Mouse (Mus musculus) activated CD4-positive, CD25-positive, alpha-beta regulatory T cell, adult 4 months (primary cell): ENCODE measurements around the gene Nf1. TPM values are rescaled to one million over a fixed set of nuclear protein-coding genes. Genes with fewer than 3 reads are reported as not detected.
A peak's percentile ranks its signal among the peaks of the same experiment; 100 is the strongest.

Experiments
- ATAC-seq: one replicate; pipeline ENCODE4 v1.8.0; 2017
- polyA plus RNA-seq, 2 experiments: library from polyadenylated mRNA; unstranded; fragments of 100-300 nt; shearing (Covaris generic); gene quantifications; one replicate each; pipeline ENCODE4 v1.2.1; 2017

Gene Nf1
- polyA plus RNA-seq, 2 experiments from 2014 or later: 1.2 to 1.6 TPM

DNA sequence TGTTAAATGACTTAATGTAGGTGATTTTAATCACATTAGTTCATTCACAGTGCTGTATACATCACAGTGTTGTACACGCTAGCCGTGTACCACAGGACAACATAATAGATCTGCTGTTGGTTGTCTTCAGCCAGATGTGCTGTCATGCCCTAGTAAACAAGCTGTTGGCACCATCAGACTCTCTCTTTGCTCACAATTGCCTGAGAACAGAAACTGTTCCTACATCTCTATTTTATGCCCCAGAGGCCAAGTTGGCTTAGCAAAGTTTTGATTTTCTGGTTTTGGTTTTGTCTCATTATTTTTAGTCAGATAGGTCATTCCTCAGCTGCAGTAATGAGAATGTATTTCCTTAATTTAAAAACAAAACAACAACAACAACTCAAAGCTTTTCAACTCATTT lies 190.2 kb downstream of the Nf1 start:
- no peak for ATAC-seq

DNA sequence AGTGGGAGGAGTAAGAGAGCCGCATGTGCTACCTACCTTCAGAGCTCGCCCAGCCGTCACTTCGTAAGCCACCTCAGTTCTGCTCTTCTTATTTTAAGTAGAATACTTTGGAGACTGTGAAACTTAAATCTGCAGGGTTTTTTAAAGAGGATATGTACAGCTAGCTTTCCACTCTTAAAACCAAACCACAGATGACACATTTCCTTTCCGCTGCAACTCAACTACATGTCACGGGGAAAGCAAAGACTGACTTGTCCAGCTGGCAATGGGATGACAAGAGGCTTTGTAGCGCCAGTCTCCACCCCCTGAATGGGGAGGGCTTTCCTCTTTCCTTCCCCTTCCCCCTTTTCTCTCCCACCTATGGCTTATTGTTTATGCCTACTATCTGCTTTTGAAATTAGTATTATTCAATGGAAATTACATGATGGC lies 190.9 kb downstream of the Nf1 start, which contains the start of the genes Evi2 and Evi2a:
Gene Evi2 (minus strand): TSS at position 257 of the 429 bp plus-strand sequence.
Gene Evi2a (minus strand): TSS at position 277 of the 429 bp plus-strand sequence.
- peak; percentile 81 for ATAC-seq

DNA sequence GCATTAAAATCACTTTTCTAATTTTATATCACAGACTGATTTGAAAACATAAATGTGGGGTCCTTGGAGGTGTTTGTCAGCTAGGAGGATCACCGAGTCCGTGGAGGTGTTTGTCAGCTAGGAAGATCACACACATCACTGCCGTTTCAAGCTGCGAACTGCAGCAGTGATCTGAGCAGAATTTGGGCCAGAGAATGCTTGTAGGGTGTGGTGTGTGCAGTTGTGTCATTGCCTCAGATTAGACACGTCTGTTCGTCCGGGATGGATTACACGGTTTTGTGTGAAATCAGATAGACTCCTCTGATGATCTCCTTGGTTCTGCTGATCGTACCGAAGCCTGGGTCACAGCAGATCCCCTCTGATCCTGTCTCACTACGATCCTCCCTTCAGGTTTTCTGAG lies 191.3 kb downstream of the Nf1 start:
- no peak for ATAC-seq

DNA sequence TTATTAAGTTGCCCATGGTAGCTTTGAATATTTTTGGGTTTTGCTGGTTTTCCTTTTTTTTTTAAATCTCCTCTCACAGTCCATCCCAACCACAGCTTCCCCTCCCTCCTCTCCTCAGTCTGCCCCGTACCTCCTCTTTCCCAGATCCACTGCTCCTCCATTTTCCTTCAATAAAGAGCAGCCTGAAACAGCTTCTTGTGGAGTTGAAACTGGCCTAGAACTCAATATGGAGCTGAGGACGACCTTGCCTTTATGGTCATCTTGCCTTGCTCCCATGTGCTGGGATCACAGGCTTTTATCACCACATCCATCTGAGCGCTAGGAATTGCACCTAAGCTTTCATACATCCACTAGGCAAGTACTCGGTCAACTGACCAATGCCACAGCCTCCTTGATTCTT lies 192.0 kb downstream of the Nf1 start:
- no peak for ATAC-seq

- ATAC-seq: no peak
Observed at GRCm38 (mm10) chr11:79533311-79533710, 193.8 kb downstream of the Nf1 start.

DNA sequence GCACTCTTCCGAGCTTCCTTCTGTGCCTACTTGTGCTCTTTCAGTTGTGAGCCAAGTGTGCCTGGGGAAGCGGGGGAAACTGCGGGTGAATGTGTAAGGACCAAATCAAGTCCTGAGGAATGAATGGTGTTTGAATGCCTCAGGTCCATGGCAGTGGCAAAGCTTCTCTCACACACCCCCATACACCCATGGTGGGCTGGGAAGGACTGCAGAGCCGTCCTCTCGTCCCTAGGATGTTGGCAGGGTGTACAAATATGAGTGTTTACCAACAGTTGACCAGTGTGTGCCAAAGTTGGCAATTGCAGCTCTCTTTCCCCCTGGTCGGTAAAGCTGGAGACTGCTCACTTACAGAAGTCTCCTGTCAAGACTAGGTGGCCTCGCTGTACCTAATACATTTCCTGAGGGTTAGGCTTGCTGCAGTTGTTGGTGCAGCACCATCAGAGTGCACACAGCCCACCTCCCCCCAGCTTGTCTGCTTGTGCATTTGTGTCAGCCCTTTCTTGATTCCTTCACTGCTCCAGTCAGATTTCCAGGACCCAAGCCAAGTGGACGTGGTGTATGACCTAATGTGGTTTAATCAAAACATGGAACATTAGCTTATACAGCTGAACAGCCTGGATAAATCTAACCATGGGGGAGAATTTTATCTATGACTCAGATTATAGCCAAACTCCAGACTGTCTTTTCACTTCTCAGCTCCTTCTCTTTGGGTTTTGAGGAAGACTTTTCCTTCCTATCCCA lies 194.6 kb downstream of the Nf1 start:
- ATAC-seq: no peak

DNA sequence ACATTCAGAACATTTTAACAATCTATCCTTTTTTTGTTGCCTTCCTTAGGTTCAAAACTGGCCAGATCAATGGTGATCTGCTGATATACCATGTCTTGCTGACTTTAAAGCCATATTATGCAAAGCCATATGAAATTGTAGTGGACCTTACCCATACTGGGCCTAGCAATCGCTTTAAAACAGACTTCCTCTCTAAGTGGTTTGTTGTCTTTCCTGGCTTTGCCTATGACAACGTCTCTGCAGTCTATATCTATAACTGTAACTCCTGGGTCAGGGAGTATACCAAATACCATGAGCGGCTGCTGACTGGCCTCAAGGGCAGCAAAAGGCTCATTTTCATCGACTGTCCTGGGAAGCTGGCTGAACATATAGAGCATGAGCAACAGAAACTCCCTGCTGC lies 196.1 kb downstream of the Nf1 start:
- ATAC-seq: no peak

GRCm38 (mm10) chr11:79536293-79536692 lies 196.8 kb downstream of the Nf1 start:
- no peak for ATAC-seq

DNA sequence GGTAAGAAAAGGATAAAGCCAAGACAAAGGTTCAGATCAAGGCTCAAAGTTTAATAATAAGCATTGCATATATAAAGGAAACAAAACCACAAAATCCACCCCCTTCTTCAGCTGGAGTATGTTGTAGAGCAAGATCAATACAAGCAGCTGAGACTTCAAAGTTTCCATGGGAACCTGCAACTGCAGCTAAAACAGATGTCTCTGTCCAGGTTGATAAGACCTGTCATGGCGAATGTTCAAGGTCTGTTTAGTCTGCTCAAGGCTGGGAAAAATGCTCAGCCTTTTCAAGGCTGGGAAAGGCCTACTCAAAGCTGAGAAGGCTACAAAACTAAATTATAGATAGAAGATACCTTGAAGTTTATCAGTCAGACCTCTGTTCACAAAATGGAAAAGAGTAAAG lies 213.1 kb downstream of the Nf1 start:
- no peak for ATAC-seq

- ATAC-seq: no peak
Observed at GRCm38 (mm10) chr11:79560536-79560935, 221.0 kb downstream of the Nf1 start.

DNA sequence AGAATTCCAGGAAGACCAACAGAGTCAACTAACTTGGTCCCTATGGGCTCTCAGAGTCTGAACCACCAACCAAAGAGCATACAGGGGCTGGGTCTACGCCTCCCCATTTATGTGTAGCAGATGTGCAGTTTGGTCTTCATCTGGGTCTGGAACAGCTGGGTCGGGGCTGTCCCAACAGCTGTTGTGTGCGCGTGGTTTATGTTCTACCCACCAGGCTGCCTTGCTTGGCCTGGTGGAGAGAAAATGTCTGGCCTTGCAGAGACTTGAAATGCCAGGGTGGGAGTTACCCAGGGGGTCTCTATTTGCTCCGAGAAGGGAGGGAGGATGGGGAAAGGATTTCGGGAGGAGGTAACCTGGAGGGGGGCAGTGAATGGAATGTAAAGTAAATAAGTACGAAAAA lies 224.0 kb downstream of the Nf1 start:
- ATAC-seq: no peak

- no peak for ATAC-seq
Observed at GRCm38 (mm10) chr11:79566947-79567346, 227.5 kb downstream of the Nf1 start.

- no peak for ATAC-seq
Observed at GRCm38 (mm10) chr11:79568197-79568911, 228.9 kb downstream of the Nf1 start.

- no peak for ATAC-seq
Observed at GRCm38 (mm10) chr11:79570319-79570718, 230.8 kb downstream of the Nf1 start.

GRCm38 (mm10) chr11:79573836-79574235 lies 234.3 kb downstream of the Nf1 start:
- no peak for ATAC-seq

DNA sequence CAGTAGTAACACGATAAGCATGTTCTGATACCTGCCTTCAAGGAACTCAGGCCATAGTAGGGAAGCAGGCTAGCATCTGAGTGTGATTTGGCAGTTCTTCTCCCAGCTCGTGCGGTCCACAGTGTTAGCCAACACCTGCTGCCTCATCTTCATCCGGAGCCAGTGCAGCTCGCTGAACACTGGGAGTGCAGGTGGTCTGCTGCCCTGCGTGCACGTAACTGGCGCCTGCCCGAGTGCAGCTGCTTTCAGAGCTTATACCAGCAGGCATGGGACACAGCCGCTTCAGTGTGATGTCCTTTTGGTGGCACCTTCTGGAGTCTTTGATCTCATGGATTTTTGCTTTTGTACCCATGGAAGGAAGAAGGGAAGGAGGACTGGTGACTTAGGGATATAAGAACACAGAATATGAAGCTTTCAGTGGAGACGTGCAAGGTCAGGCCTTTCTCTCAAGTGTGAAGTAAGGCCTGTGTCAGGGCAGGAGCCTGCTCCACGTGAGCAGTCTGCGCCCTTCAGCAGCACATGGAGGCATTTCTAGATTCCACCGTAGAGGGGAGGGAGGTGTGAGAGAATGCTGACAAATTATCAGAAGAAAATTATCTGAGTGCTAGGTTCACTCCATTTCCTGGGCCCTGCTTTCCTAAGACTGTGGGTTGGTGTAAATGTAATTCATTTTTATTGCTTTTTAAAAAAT lies 236.0 kb downstream of the Nf1 start:
- ATAC-seq: no peak

DNA sequence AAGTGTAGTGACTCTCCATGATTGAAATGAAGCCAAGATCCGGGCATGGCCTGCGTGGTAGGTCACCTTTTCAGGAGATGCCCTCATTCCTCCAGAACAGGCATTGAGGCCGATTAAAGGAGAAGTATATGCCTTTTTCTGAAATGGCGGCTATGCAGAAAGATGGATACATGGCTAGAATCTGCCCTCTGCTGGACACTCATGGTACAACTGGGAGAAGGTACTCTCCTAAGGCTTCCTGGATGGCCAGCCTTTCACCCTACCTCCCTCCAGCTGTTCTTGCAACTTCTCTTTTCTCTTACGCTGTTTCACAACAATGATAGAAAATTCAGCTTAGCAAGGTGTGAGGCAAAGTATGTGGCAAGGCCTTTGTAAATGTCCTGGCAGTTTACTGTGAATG lies 238.2 kb downstream of the Nf1 start:
- ATAC-seq: peak; percentile 61

DNA sequence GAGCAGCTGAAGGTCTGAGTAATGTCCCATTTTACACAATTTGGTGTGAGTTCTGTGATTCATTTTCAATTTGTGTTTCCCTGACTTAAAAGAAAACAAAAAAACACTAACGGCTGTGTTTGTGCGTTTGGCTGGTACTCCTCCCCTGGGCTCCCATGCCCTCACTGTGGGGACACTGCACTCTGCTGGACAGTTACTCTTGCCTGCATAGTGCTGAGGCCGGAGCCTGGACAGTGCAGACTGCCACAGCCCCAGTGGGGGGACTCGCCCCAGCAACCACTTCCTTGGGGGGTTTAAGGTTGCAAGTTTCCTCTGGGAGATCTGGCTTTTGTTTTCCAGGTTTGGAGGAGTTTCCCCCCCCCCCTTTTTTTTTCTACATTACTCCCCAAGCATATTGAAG lies 241.2 kb downstream of the Nf1 start:
- no peak for ATAC-seq

GRCm38 (mm10) chr11:79581257-79581656 lies 241.8 kb downstream of the Nf1 start:
- no peak for ATAC-seq

DNA sequence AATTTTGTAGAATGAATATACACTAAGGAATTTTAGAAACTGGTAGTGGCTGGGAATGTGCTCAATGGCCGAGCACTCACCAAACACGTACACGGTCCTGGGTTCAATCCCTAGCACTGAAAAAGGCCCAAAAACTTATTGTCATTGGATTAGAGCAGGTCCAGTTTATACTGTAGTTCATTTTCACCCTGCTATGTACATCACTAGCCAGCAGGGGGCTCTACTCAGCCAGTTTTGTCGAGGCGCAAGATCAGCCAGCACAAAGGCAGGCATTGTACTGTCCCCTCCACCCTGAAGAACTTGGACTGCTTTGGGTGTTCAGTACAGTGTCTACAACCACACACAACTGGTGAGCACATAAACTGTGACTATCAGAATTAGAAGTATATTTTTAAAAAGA lies 244.7 kb downstream of the Nf1 start:
- ATAC-seq: peak; percentile 52

DNA sequence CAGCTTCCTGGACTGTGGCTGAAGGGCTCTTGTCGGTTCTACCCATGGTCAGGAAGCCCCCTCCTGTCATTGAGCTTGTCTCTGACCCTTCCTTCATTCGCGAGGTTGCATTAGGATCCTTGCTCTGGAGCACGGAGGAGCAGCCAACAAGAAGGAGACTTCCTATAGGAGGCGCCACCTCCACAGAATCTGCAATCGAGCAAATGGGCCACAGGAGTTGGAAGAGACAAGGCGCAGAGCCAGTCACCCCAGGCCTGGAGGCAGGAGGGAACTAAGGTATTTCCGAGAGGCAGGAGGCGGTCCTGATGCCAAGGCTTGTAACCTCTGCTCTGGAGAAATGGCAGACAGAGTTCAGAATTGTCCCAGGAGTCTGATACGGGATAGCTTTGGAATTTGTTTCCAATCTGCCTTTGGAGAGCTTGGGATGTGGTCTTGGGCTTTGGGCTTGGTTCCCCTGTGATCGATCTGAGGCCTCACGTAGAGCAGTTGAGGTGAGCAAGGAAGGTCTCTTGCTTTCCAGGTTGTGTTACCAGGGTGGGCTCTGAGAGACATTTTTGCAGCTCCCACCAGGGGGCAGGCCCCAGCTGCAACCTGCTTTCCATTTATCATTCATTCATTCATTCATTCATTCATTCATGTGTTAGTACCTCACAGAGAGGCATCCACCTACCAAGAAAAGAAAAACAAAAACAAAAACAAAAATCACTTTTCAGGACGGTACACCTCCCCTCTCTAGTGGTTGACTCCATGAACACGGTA lies 250.0 kb downstream of the Nf1 start:
- no peak for ATAC-seq

DNA sequence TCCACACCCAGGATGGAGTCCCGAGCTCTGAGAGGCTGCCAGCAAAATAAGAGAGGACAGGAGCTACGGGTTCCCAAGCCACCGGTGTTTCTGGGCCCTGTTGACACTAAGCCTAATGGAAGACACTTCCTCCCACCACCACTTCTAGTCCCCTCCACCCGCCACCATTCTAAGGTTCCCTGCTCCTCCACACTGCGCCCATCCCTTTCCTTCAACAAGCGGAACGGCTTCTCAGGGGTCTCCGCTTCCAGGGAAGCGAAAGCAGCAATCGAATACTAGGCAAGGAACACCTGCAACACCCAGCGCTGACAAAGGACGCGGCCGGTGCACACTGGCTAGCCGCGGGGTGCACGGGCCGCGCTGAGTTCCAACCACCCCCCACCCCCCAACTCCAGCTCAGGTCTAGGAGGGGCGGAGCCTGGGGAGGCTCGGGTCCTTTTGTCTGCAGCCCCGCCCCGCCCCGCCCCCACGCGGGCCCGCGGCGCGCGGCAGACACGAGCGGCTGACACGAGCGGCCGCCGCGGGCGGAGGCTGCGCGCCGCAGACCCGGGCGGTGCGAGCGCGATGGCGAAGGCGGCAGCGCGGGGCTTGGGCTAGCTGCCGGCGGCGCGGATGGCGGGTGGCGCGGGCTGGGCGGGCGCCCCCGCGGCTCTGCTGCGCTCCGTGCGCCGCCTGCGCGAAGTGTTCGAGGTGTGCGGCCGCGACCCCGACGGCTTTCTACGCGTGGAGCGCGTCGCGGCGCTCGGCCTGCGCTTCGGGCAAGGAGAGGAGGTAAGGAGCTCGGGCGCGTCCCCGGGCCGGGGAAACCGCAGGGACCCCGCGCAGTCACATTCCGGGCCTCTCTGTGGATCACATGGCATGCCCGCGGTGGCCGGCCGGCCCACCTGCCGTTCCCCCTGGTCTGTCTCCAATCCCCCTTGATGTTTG lies 251.4 kb downstream of the Nf1 start, which contains the start of gene Rab11fip4:
Gene Rab11fip4 (plus strand): TSS at position 549 of the 927 bp plus-strand sequence.
- no peak for ATAC-seq
